Mouse (Mus musculus) lung, postnatal 36 days (tissue): ENCODE measurements around the gene Phykpl.
"Not testable (repeated sequence)": the region's sequence is repeated elsewhere in the genome, so short reads cannot be mapped to it uniquely, and the experiment has no call there.

ENCODE experiments used
- DNase-seq: peaks from one replicate; pipeline ENCODE4 v3.0.0; 2022; ENCODE audit warnings: mixed read lengths

Gene Phykpl

GRCm38 (mm10) chr11:51619409-51620060 lies 35.0 kb downstream of the Phykpl start, which contains the start of gene Nhp2:
Nhp2 (plus strand) TSS chr11:51619735.
- DNase-seq: peak; percentile 100

- DNase-seq: no peak
Observed at GRCm38 (mm10) chr11:51620084-51620483, 35.5 kb downstream of the Phykpl start.

GRCm38 (mm10) chr11:51621776-51622175 lies 37.2 kb downstream of the Phykpl start:
- no peak for DNase-seq

GRCm38 (mm10) chr11:51622971-51623491 lies 38.5 kb downstream of the Phykpl start:
- peak; percentile 70 for DNase-seq

- DNase-seq: no peak
Observed at GRCm38 (mm10) chr11:51625187-51625820, 40.7 kb downstream of the Phykpl start.

GRCm38 (mm10) chr11:51627425-51627824 lies 42.9 kb downstream of the Phykpl start:
- DNase-seq: no peak

GRCm38 (mm10) chr11:51627907-51628306 lies 43.4 kb downstream of the Phykpl start:
- no peak for DNase-seq

GRCm38 (mm10) chr11:51629651-51630314 lies 45.2 kb downstream of the Phykpl start:
- no peak for DNase-seq

GRCm38 (mm10) chr11:51632130-51632753 lies 47.7 kb downstream of the Phykpl start:
- no peak for DNase-seq

- not testable (repeated sequence) for DNase-seq
Observed at GRCm38 (mm10) chr11:51633200-51633599, 48.6 kb downstream of the Phykpl start.

GRCm38 (mm10) chr11:51633721-51634120 lies 49.2 kb downstream of the Phykpl start:
- DNase-seq: no peak

GRCm38 (mm10) chr11:51635127-51635524 lies 50.6 kb downstream of the Phykpl start:
- no peak for DNase-seq

- peak; percentile 91 for DNase-seq
Observed at GRCm38 (mm10) chr11:51635525-51636322, 51.2 kb downstream of the Phykpl start, which contains the start of gene Rmnd5b. Rmnd5b (minus strand) TSS chr11:51635896.

GRCm38 (mm10) chr11:51636323-51636684 lies 51.7 kb downstream of the Phykpl start:
- peak; percentile 77 for DNase-seq

- DNase-seq: peak; percentile 71
Observed at GRCm38 (mm10) chr11:51637971-51638414, 53.4 kb downstream of the Phykpl start.

- no peak for DNase-seq
Observed at GRCm38 (mm10) chr11:51638497-51638896, 53.9 kb downstream of the Phykpl start.

GRCm38 (mm10) chr11:51640748-51641147 lies 56.2 kb downstream of the Phykpl start:
- DNase-seq: peak; percentile 75

GRCm38 (mm10) chr11:51643202-51643601 lies 58.6 kb downstream of the Phykpl start:
- DNase-seq: no peak

- no peak for DNase-seq
Observed at GRCm38 (mm10) chr11:51643761-51644160, 59.2 kb downstream of the Phykpl start.

- DNase-seq: peak; percentile 58
Observed at GRCm38 (mm10) chr11:51644217-51644616, 59.7 kb downstream of the Phykpl start.

- no peak for DNase-seq
Observed at GRCm38 (mm10) chr11:51645293-51645692, 60.7 kb downstream of the Phykpl start.

GRCm38 (mm10) chr11:51646245-51646644 lies 61.7 kb downstream of the Phykpl start:
- no peak for DNase-seq
